Mouse (Mus musculus) hindbrain, postnatal 0 days (tissue): ENCODE data around the gene Rcvrn. TPM values are rescaled to one million over a fixed set of nuclear protein-coding genes. Genes with fewer than 3 reads are reported as not detected.

Experiments
- ATAC-seq: fragments of 200-750 bp; cut with Nextera tagmentation; 2 replicates; pipeline ENCODE4 v1.8.0; 2017; ENCODE audit warnings: mild to moderate bottlenecking, moderate TSS enrichment, moderate library complexity
- DNase-seq: peaks from one replicate; pipeline ENCODE4 v3.0.0-alpha.2; 2015; ENCODE audit warnings: low spot score
- H3K27ac ChIP-seq: fragments of 300-500 bp; sonication (generic); 2 replicates; pipeline ENCODE4 v1.5.1; 2014; ENCODE audit warnings: mild to moderate bottlenecking
- H3K27me3 ChIP-seq: fragments of 300-500 bp; sonication (generic); 2 replicates; pipeline ENCODE4 v1.6.1; 2014; ENCODE audit warnings: low read length, mixed read lengths; ENCODE audit not compliant: insufficient read depth
- H3K36me3 ChIP-seq: fragments of 300-500 bp; sonication (generic); 2 replicates; pipeline ENCODE4 v1.6.1; 2014; ENCODE audit warnings: low read length, mixed read lengths; ENCODE audit not compliant: insufficient read depth
- H3K4me1 ChIP-seq: fragments of 300-500 bp; sonication (generic); 2 replicates; pipeline ENCODE4 v1.6.1; 2014; ENCODE audit warnings: antibody characterized with exemption, low read length, mixed read lengths; ENCODE audit not compliant: insufficient read depth
- H3K4me2 ChIP-seq: fragments of 300-500 bp; sonication (generic); 2 replicates; pipeline ENCODE4 v1.6.1; 2014; ENCODE audit warnings: low read depth, mild to moderate bottlenecking, low read length, moderate library complexity, mixed read lengths
- H3K4me3 ChIP-seq: fragments of 300-500 bp; sonication (generic); 2 replicates; pipeline ENCODE4 v1.5.1; 2014; ENCODE audit warnings: low read length
- H3K9ac ChIP-seq: fragments of 300-500 bp; sonication (generic); replicated peaks from 2 replicates; pipeline ENCODE4 v1.6.1; 2014; ENCODE audit warnings: mild to moderate bottlenecking, low read length, moderate library complexity, mixed read lengths
- H3K9me3 ChIP-seq: fragments of 300-500 bp; sonication (generic); 2 replicates; pipeline ENCODE4 v1.6.1; 2016; ENCODE audit warnings: low read length, mixed read lengths
- CTCF ChIP-seq: IDR thresholded peaks from 2 replicates; pipeline ENCODE4 v1.5.1; 2016; ENCODE audit warnings: antibody characterized with exemption, control low read depth, low read depth
- WGBS: fragments of 180-500 bp; shearing (Covaris S2); extraction: QIAGEN DNeasy Blood & Tissue Kit; methylation state at CpG from one replicate; pipeline ENCODE4 v1.1.7; 2014; 5-methylcytosine and 5-hydroxymethylcytosine counted together
- polyA plus RNA-seq: library from polyadenylated mRNA; unstranded; fragments of >200 nt; fragmentation: Nextera tagmentation; extraction: Ambion mirVana; gene quantifications from 2 replicates; pipeline ENCODE4 v1.2.1, GENCODE M21; 2015
- total RNA-seq: library from RNA; depleted of rRNA; stranded (reverse); fragments of >200 nt; gene quantifications from 2 replicates; pipeline ENCODE4 v1.2.3, GENCODE M21; 2014; rRNA removed

The Rcvrn gene
- not detected in 2 replicates for total RNA-seq
- not detected in 2 replicates for polyA plus RNA-seq

GRCm38 (mm10) chr11:67694703-67695376 lies at the start of gene Rcvrn:
TSS of gene Rcvrn (plus strand) at chr11:67695326.
- Histone ChIP-seq H3K27me3 (no peaks in the 10 kb centered on the region), H3K9ac (no peak within 1 kb of the TSS), H3K9me3 (no peaks in the 10 kb centered on the region), H3K36me3 (no peaks in the 10 kb centered on the region), H3K4me3 (no peak within 1 kb of the TSS), H3K4me1 (no peaks in the 10 kb centered on the region), H3K4me2 (no peak within 1 kb of the TSS), H3K27ac (no peak within 1 kb of the TSS)
- no peak for TF ChIP-seq CTCF
- DNase-seq (no peak), ATAC-seq (no peak)
- WGBS = 79% methylated on average over 7 of the region's 7 CpGs

DNA sequence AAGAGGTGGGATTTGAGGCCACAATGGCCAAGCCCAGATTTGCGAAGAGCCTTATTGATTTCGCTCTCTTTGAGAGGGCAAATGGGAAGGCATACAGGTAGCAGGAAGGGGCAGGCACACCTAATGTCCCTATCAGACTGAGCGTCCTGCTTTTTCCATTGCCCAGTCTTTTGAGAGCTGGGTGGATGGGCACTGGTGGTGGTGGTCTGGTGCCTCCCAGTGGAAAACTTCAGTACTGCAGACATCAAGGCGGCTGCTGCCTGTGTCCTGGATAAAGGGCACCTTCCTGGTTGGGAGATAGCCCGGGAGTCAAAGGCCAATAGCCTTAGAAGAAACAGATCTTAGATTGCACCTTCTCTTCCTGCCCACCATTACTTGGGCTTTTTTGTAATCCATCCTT lies 47.4 kb upstream of the Rcvrn start:
- Histone ChIP-seq H3K36me3 (no peaks in the 10 kb centered on the region), H3K4me1 (0 out of 2 replicates have a peak, but pooled peaks cover 4% of the 10 kb centered on the region), H3K27ac (no peak overlapping the region), H3K9me3 (no peaks in the 10 kb centered on the region), H3K4me3 (no peak overlapping the region), H3K27me3 (no peaks in the 10 kb centered on the region), H3K9ac (no peak overlapping the region), H3K4me2 (no peak overlapping the region)
- TF ChIP-seq CTCF = peak; percentile 98
- peak; percentile 83 for DNase-seq
- ATAC-seq = peak; percentile 37
- WGBS = 34% methylated on average over 5 of the region's 5 CpGs

GRCm38 (mm10) chr11:67648651-67649407 lies 46.3 kb upstream of the Rcvrn start:
- 63% methylated on average over 11 of the region's 11 CpGs for WGBS
- no peaks in the 10 kb centered on the region for H3K9me3 ChIP-seq
- no peak for ATAC-seq

GRCm38 (mm10) chr11:67649971-67650707 lies 45.0 kb upstream of the Rcvrn start:
- WGBS = 41% methylated on average over 10 of the region's 10 CpGs
- no peak overlapping the region for H3K4me3 ChIP-seq
- H3K27ac ChIP-seq = no peak overlapping the region
- no peaks in the 10 kb centered on the region for H3K27me3 ChIP-seq
- no peaks in the 10 kb centered on the region for H3K9me3 ChIP-seq
- TF ChIP-seq CTCF = no peak
- ATAC-seq = no peak
- no peak overlapping the region for H3K4me2 ChIP-seq
- no peak for DNase-seq
- no peaks in the 10 kb centered on the region for H3K36me3 ChIP-seq
- H3K9ac ChIP-seq = no peak overlapping the region
- peaks cover 15% of the 10 kb centered on the region for H3K4me1 ChIP-seq

More at GRCm38 (mm10) chr11:67648651-67649407, 46.3 kb upstream of the Rcvrn start:
- DNase-seq = peak; percentile 42
- Histone ChIP-seq H3K9ac (no peak overlapping the region), H3K4me3 (no peak overlapping the region), H3K4me2 (no peak overlapping the region), H3K27me3 (no peaks in the 10 kb centered on the region), H3K4me1 (0 out of 2 replicates have a peak, but pooled peaks cover 9% of the 10 kb centered on the region), H3K36me3 (no peaks in the 10 kb centered on the region), H3K27ac (no peak overlapping the region)
- TF ChIP-seq CTCF = no peak

GRCm38 (mm10) chr11:67651731-67652130 lies 43.4 kb upstream of the Rcvrn start:
- H3K36me3 ChIP-seq = no peaks in the 10 kb centered on the region
- H3K9ac ChIP-seq = no peak overlapping the region
- H3K4me2 ChIP-seq = no peak overlapping the region
- no peak overlapping the region for H3K27ac ChIP-seq
- H3K4me1 ChIP-seq = peaks cover 20% of the 10 kb centered on the region
- H3K4me3 ChIP-seq = no peak overlapping the region
- DNase-seq = peak; percentile 25
- TF ChIP-seq CTCF = no peak
- no peak for ATAC-seq
- 62% methylated on average over 6 of the region's 6 CpGs for WGBS
- H3K9me3 ChIP-seq = no peaks in the 10 kb centered on the region
- H3K27me3 ChIP-seq = no peaks in the 10 kb centered on the region

GRCm38 (mm10) chr11:67652194-67652892 lies 42.8 kb upstream of the Rcvrn start:
- H3K36me3 ChIP-seq = no peaks in the 10 kb centered on the region
- TF ChIP-seq CTCF = peak; percentile 85
- H3K9me3 ChIP-seq = no peaks in the 10 kb centered on the region
- H3K27me3 ChIP-seq = no peaks in the 10 kb centered on the region
- 0 out of 2 replicates have a peak overlapping the region, but pooled peaks have one; percentile 6 for H3K9ac ChIP-seq
- no peak overlapping the region; the same call in 1 of the 2 replicates for H3K27ac ChIP-seq
- WGBS = 10% methylated on average over 14 of the region's 14 CpGs
- H3K4me2 ChIP-seq = peak overlapping the region; percentile 34; the same call in 1 of the 2 replicates
- H3K4me1 ChIP-seq = peaks cover 20% of the 10 kb centered on the region
- ATAC-seq (peak; percentile 35), DNase-seq (peak; percentile 80)
- peak overlapping the region; percentile 18 for H3K4me3 ChIP-seq
